8 mouse cellular contexts compared by ENCODE assay signal in the genomic region with DNA sequence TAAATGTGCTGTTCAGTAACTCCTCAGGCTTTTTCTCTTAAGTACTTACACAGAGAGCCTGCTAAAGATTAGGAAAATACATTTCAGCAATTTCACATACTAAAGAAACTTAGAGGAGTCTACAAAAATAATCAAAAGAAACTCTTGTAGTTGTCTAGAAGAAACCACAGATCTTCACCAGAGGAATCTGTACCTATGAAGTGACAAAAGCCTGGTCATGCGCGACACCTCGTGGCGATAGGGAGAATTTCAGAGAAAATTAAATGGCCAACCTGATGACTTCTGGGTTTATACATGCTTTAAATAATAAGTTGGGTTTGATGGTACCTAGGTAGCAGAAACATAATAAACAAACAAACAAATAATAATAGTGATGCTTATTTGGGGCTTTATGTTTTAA.
A peak's percentile ranks its signal among the peaks of the same experiment; 100 is the strongest.
DNase-seq lines count a peak whose midpoint lies in the region; ATAC-seq lines count a peak whose summit lies in the region.

No protein-coding gene starts in this region.

- peak; percentile 21 to 48 for DNase-seq in heart, adult 18-20 months
- DNase-seq in Muller cell, postnatal 12 days (ENCODE audit: inconsistent ontology term): peak; percentile 64
- peak; percentile 61 to 65 for DNase-seq in cerebellum, postnatal 14 days
- peak; percentile 41 to 46 for DNase-seq in frontal cortex, postnatal 25 days (ENCODE audit: low spot score in 2 of 2)
- peak; percentile 48 for DNase-seq in large intestine, adult 2 months (ENCODE audit: low read depth, low spot score)
- peak; percentile 47 for DNase-seq in lung, postnatal 14 days
- DNase-seq in skeletal muscle tissue, adult 2 months (ENCODE audit: low read depth, low spot score): peak; percentile 13

- no peaks in the 10 kb centered on the region for H3K4me1 ChIP-seq in heart, embryonic 12.5 days (replicated peaks)

- WGBS in heart, embryonic 12.5 days: 1% methylated on average over 4 of the region's 4 CpGs
- WGBS in large intestine, adult 2 months: under 1% methylated on average over 4 of the region's 4 CpGs

- no peak overlapping the region for H3K9ac ChIP-seq in heart, embryonic 12.5 days

- ATAC-seq in heart, embryonic 12.5 days (ENCODE audit: insufficient number of reproducible peaks, low FRiP score): no peak

- H3K36me3 ChIP-seq in heart, embryonic 12.5 days: no peaks in the 10 kb centered on the region

- H3K4me2 ChIP-seq in heart, embryonic 12.5 days: no peak overlapping the region

- H3K4me3 ChIP-seq in heart, embryonic 12.5 days: no peak overlapping the region

- H3K9me3 ChIP-seq in heart, embryonic 12.5 days (replicated peaks): no peaks in the 10 kb centered on the region

- H3K27me3 ChIP-seq in heart, embryonic 12.5 days (replicated peaks): no peaks in the 10 kb centered on the region

- no peak overlapping the region for H3K27ac ChIP-seq in heart, embryonic 12.5 days (ENCODE audit: poor library complexity, severe bottlenecking)

Comparison
In these comparisons a context has a peak if more than half of its experiments do, and no peak if none do; other contexts are left out.
1. DNase-seq: peak in every context shown above with its lines; median percentile 64 in Muller cell, postnatal 12 days; 63 in cerebellum, postnatal 14 days; 48 in large intestine, adult 2 months; 47 in lung, postnatal 14 days; 44 in frontal cortex, postnatal 25 days; 34 in heart, adult 18-20 months; 13 in skeletal muscle tissue, adult 2 months.